Mouse (Mus musculus) brain, embryonic 14.5 days (tissue): ENCODE data around the gene Gls2.

Experiments used
- CTCF ChIP-seq: fragments of 200-500 bp; IDR thresholded peaks from 2 replicates; pipeline ENCODE4 v1.5.1; 2012; ENCODE audit warnings: inconsistent platforms, mild to moderate bottlenecking, moderate library complexity, borderline replicate concordance; ENCODE audit not compliant: insufficient read depth, insufficient read length; ENCODE audit errors: extremely low read depth
- POLR2A ChIP-seq: fragments of 200-500 bp; IDR thresholded peaks from 2 replicates; pipeline ENCODE4 v1.6.1; 2012; ENCODE audit warnings: mild to moderate bottlenecking, inconsistent platforms, borderline replicate concordance; ENCODE audit not compliant: poor library complexity, insufficient read depth, insufficient read length, severe bottlenecking; ENCODE audit errors: extremely low read depth

- TF ChIP-seq CTCF (no peak), POLR2A (no peak)
Observed at GRCm38 (mm10) chr10:128258953-128259352, 64.7 kb downstream of the Gls2 start.
